Mouse (Mus musculus) spleen, adult 2 months (tissue): ENCODE results near the gene Rpusd3.

Experiments
- CTCF ChIP-seq: fragments of 200-500 bp; IDR thresholded peaks from 2 replicates; pipeline ENCODE4 v1.5.1; 2011; ENCODE audit warnings: mild to moderate bottlenecking, inconsistent platforms; ENCODE audit not compliant: insufficient read depth, insufficient read length, insufficient replicate concordance; ENCODE audit errors: extremely low read depth
- POLR2A ChIP-seq: fragments of 200-500 bp; IDR thresholded peaks from 2 replicates; pipeline ENCODE4 v1.6.1; 2011; ENCODE audit warnings: low read depth, low read length, inconsistent platforms

- TF ChIP-seq POLR2A = no peak
- no peak for TF ChIP-seq CTCF
These were observed 52.5 kb downstream of the Rpusd3 start for GRCm38 (mm10) chr6:113366639-113367038.
